Mouse (Mus musculus) heart, postnatal 25 days (tissue): ENCODE data around the gene Mrpl43. TPM values are rescaled to one million over a fixed set of nuclear protein-coding genes. Genes with fewer than 3 reads are reported as not detected.

Experiments
- DNase-seq: peaks from one replicate; pipeline ENCODE4 v3.0.0; 2022; ENCODE audit warnings: low spot score
- intact Hi-C: fragments of 180-260 bp; cut with DNase I; formaldehyde crosslinking; loops from one replicate; pipeline ENCODE4 v1.15.1; 2025
- total RNA-seq, 2 experiments: library from RNA; stranded (reverse); gene quantifications; 2 replicates each; pipeline ENCODE4 v1.2.3; 2021

Mrpl43 gene
- total RNA-seq, 2 experiments from 2014 or later: 54.9 to 55.4 TPM

GRCm38 (mm10) chr19:44987004-44987403, 19.2 kb downstream of the Mrpl43 start:
- no peak for DNase-seq
- intact Hi-C loops: loop anchor here (10.0 kb wide), 1 partner anchor 48 kb away; no protein-coding TSS in a partner anchor

- DNase-seq: no peak
- intact Hi-C loops: loop anchor here (10.0 kb wide), 1 partner anchor 49 kb away; no protein-coding TSS in a partner anchor
These were observed 20.9 kb downstream of the Mrpl43 start for GRCm38 (mm10) chr19:44985159-44985988.

GRCm38 (mm10) chr19:44984420-44984819, 21.8 kb downstream of the Mrpl43 start:
- DNase-seq: no peak
- intact Hi-C loops: loop anchor here (10.0 kb wide), 1 partner anchor 50 kb away; no protein-coding TSS in a partner anchor

GRCm38 (mm10) chr19:44983366-44983765, 22.9 kb downstream of the Mrpl43 start:
- intact Hi-C loops: loop anchor here (10.0 kb wide), 1 partner anchor 51 kb away; no protein-coding TSS in a partner anchor

GRCm38 (mm10) chr19:44982477-44983115, 23.6 kb downstream of the Mrpl43 start:
- intact Hi-C loops: loop anchor here (10.0 kb wide), 1 partner anchor 52 kb away; no protein-coding TSS in a partner anchor
- no peak for DNase-seq

More at GRCm38 (mm10) chr19:44983366-44983765, 22.9 kb downstream of the Mrpl43 start:
- DNase-seq: no peak

GRCm38 (mm10) chr19:44980787-44981186, 25.5 kb downstream of the Mrpl43 start:
- no peak for DNase-seq
- intact Hi-C loops: loop anchor here (10.0 kb wide), 1 partner anchor 54 kb away; no protein-coding TSS in a partner anchor

GRCm38 (mm10) chr19:44977148-44977547, 29.1 kb downstream of the Mrpl43 start:
- intact Hi-C loops: no loop called here
- no peak for DNase-seq

- intact Hi-C loops: no loop called here
- DNase-seq: no peak
These were observed 29.6 kb downstream of the Mrpl43 start for GRCm38 (mm10) chr19:44976636-44977035.

GRCm38 (mm10) chr19:44968329-44968728, 37.9 kb downstream of the Mrpl43 start:
- intact Hi-C loops: no loop called here
- DNase-seq: no peak

- no peak for DNase-seq
- intact Hi-C loops: no loop called here
These were observed 40.3 kb downstream of the Mrpl43 start for GRCm38 (mm10) chr19:44965978-44966377.

GRCm38 (mm10) chr19:44959633-44960032, 46.6 kb downstream of the Mrpl43 start:
- no peak for DNase-seq
- intact Hi-C loops: no loop called here

Other genes with a start within 250 kb of the Mrpl43 start
- 10 to 100 TPM; 18.4 to 22.0 TPM for gene Slf2, start 75.3 kb downstream of the Mrpl43 start, total RNA-seq
- gene Sema4g, start 17.3 kb downstream of the Mrpl43 start, total RNA-seq: under 1 TPM; 0.26 to 0.39 TPM
- gene Twnk, start 779 bp downstream of the Mrpl43 start, total RNA-seq: 10 to 100 TPM; 27.4 to 28.4 TPM
- gene Lzts2, start 8.0 kb upstream of the Mrpl43 start, total RNA-seq: 10 to 100 TPM; 52.0 to 69.7 TPM
- under 1 TPM in 1 of 2 experiments, not detected in 1; 0.16 TPM for gene Pdzd7, start 39.3 kb upstream of the Mrpl43 start, total RNA-seq
- gene Sfxn3, start 41.1 kb upstream of the Mrpl43 start, total RNA-seq: 10 to 100 TPM; 10.7 to 13.9 TPM
- gene Kazald1, start 68.8 kb upstream of the Mrpl43 start, total RNA-seq: 1 to 10 TPM; 3.8 to 5.2 TPM
- not detected for gene Tlx1, start 144.2 kb upstream of the Mrpl43 start, total RNA-seq
- under 1 TPM in 1 of 2 experiments, not detected in 1; 0.29 TPM for gene Lbx1, start 229.4 kb upstream of the Mrpl43 start, total RNA-seq